Mouse (Mus musculus) ES-Bruce4 (cell line): Measurements from ENCODE around the gene Akap6. TPM values are rescaled to one million over a fixed set of nuclear protein-coding genes. Genes with fewer than 3 reads are reported as not detected.

Source experiments
- H3K27ac ChIP-seq: 2 replicates; pipeline ENCODE4 v1.5.1; 2012; ENCODE audit warnings: low read length, inconsistent platforms; ENCODE audit not compliant: insufficient read depth
- H3K27me3 ChIP-seq: 2 replicates; pipeline ENCODE4 v1.6.1; 2012; ENCODE audit warnings: mild to moderate bottlenecking, low read length, inconsistent platforms; ENCODE audit not compliant: control insufficient read depth, poor library complexity, insufficient read depth, severe bottlenecking
- H3K36me3 ChIP-seq: 2 replicates; pipeline ENCODE4 v1.6.1; 2012; ENCODE audit warnings: inconsistent platforms, mild to moderate bottlenecking, low read length, moderate library complexity; ENCODE audit not compliant: control insufficient read depth, poor library complexity, insufficient read depth, severe bottlenecking
- H3K4me1 ChIP-seq: one replicate; pipeline ENCODE4 v1.8.1; 2011; ENCODE audit warnings: low read length; ENCODE audit not compliant: control insufficient read depth, insufficient read depth
- H3K4me3 ChIP-seq: 2 replicates; pipeline ENCODE4 v1.5.1; 2011; ENCODE audit warnings: low read depth, mild to moderate bottlenecking, low read length
- H3K9ac ChIP-seq: 2 replicates; pipeline ENCODE4 v1.6.1; 2012; ENCODE audit warnings: low read depth, mild to moderate bottlenecking, inconsistent platforms; ENCODE audit not compliant: poor library complexity, severe bottlenecking
- H3K9me3 ChIP-seq: replicated peaks from 2 replicates; pipeline ENCODE4 v1.6.1; 2012; ENCODE audit warnings: mild to moderate bottlenecking, low read length, inconsistent platforms; ENCODE audit not compliant: control insufficient read depth, poor library complexity, insufficient read depth, severe bottlenecking
- CTCF ChIP-seq: IDR thresholded peaks from one replicate; pipeline ENCODE4 v1.8.1; 2011; ENCODE audit warnings: low read depth, low read length
- EP300 ChIP-seq: IDR thresholded peaks from 2 replicates; pipeline ENCODE4 v1.6.1; 2011; ENCODE audit warnings: low read depth, low read length; ENCODE audit not compliant: insufficient read depth
- POLR2A ChIP-seq: IDR thresholded peaks from one replicate; pipeline ENCODE4 v1.8.1; 2011; ENCODE audit warnings: low read length; ENCODE audit not compliant: insufficient read depth
- polyA plus RNA-seq: library from polyadenylated mRNA; stranded (reverse); fragments of >200 nt; gene quantifications from 2 replicates; pipeline ENCODE4 v1.2.4, GENCODE M21; 2011; ENCODE audit warnings: low read depth; ENCODE audit not compliant: missing spikeins, insufficient read depth, insufficient read length

Gene Akap6
- polyA plus RNA-seq, 1 experiment, result 0.06 TPM

- no peaks in the 10 kb centered on the region for H3K27me3 ChIP-seq
- no peak overlapping the region for H3K9ac ChIP-seq
- no peak overlapping the region for H3K4me3 ChIP-seq
- H3K4me1 ChIP-seq, result no peaks in the 10 kb centered on the region
- TF ChIP-seq POLR2A (no peak), CTCF (no peak), EP300 (no peak)
- H3K27ac ChIP-seq, result no peak overlapping the region
- no peaks in the 10 kb centered on the region for H3K36me3 ChIP-seq
- H3K9me3 ChIP-seq, result no peaks in the 10 kb centered on the region
Measured at GRCm38 (mm10) chr12:52782902-52783441, 83.8 kb downstream of the Akap6 start.

- Histone ChIP-seq H3K27ac (no peak overlapping the region), H3K36me3 (no peaks in the 10 kb centered on the region), H3K4me1 (peaks cover under 1% of the 10 kb centered on the region), H3K4me3 (no peak overlapping the region), H3K27me3 (no peaks in the 10 kb centered on the region), H3K9me3 (no peaks in the 10 kb centered on the region), H3K9ac (no peak overlapping the region)
- TF ChIP-seq CTCF (no peak), EP300 (no peak), POLR2A (no peak)
Measured at GRCm38 (mm10) chr12:52785217-52785616, 86.0 kb downstream of the Akap6 start.

GRCm38 (mm10) chr12:52790350-52790768 is 91.2 kb downstream of the Akap6 start:
- TF ChIP-seq EP300 (no peak), POLR2A (no peak), CTCF (no peak)
- H3K9me3 ChIP-seq, result no peaks in the 10 kb centered on the region
- H3K36me3 ChIP-seq, result no peaks in the 10 kb centered on the region
- no peaks in the 10 kb centered on the region for H3K27me3 ChIP-seq
- H3K4me3 ChIP-seq, result no peak overlapping the region
- no peak overlapping the region for H3K27ac ChIP-seq
- no peak overlapping the region for H3K9ac ChIP-seq
- H3K4me1 ChIP-seq, result peaks cover 4% of the 10 kb centered on the region

- Histone ChIP-seq H3K9ac (no peak overlapping the region), H3K36me3 (no peaks in the 10 kb centered on the region), H3K27ac (no peak overlapping the region), H3K27me3 (no peaks in the 10 kb centered on the region), H3K4me3 (no peak overlapping the region), H3K4me1 (peaks cover 4% of the 10 kb centered on the region), H3K9me3 (no peaks in the 10 kb centered on the region)
- no peak for TF ChIP-seq EP300
- no peak for TF ChIP-seq POLR2A
- TF ChIP-seq CTCF, result no peak
Measured at GRCm38 (mm10) chr12:52794131-52794530, 94.9 kb downstream of the Akap6 start.

- H3K9ac ChIP-seq, result no peak overlapping the region
- TF ChIP-seq CTCF, result no peak
- TF ChIP-seq EP300, result no peak
- no peak for TF ChIP-seq POLR2A
- H3K27ac ChIP-seq, result no peak overlapping the region
- no peaks in the 10 kb centered on the region for H3K4me1 ChIP-seq
- H3K36me3 ChIP-seq, result no peaks in the 10 kb centered on the region
- no peak overlapping the region for H3K4me3 ChIP-seq
- H3K27me3 ChIP-seq, result no peaks in the 10 kb centered on the region
- no peaks in the 10 kb centered on the region for H3K9me3 ChIP-seq
Measured at GRCm38 (mm10) chr12:52795551-52796470, 96.6 kb downstream of the Akap6 start.

- H3K9ac ChIP-seq, result no peak overlapping the region
- H3K9me3 ChIP-seq, result no peaks in the 10 kb centered on the region
- H3K27me3 ChIP-seq, result no peaks in the 10 kb centered on the region
- H3K4me3 ChIP-seq, result no peak overlapping the region
- TF ChIP-seq POLR2A (no peak), EP300 (no peak), CTCF (no peak)
- H3K4me1 ChIP-seq, result no peaks in the 10 kb centered on the region
- H3K36me3 ChIP-seq, result no peaks in the 10 kb centered on the region
- no peak overlapping the region for H3K27ac ChIP-seq
Measured at GRCm38 (mm10) chr12:52796471-52796795, 97.2 kb downstream of the Akap6 start.
